Mouse (Mus musculus) embryonic stem cell, embryonic (primary cell): ENCODE measurements at regions not wholly inside any gene's neighbourhood (a gene's known extent, or its start where the extent isn't known, plus 50 kb on each side); places are given as distances from the start of the nearest gene placed in this dataset.

Experiments used
- CTCF ChIA-PET, 4 experiments: fragments of 300-600 bp in 2 of 4; fragments of 350-600 bp in 2 of 4; sonication (Branson Sonifier 250); formaldehyde crosslinking; loops; one replicate each; lab custom pipeline; 2022; ENCODE audit warnings: inconsistent platforms in 2 of 4; lab: Charles Lee
- POLR2A ChIA-PET, 4 experiments: fragments of 300-600 bp in 2 of 4; fragments of 350-600 bp in 2 of 4; sonication (Branson Sonifier 250); formaldehyde crosslinking; loops; one replicate each; lab custom pipeline; 2022; ENCODE audit warnings: antibody characterized with exemption in 4 of 4, inconsistent platforms in 1 of 4; lab: Charles Lee

- CTCF ChIA-PET, result interaction anchor here in 1 of 4 experiments (0.7 kb wide), 1 partner anchor 31 kb away, joined by 6 read pairs; no protein-coding TSS in a partner anchor
- POLR2A ChIA-PET, result interaction anchor here in 3 of 4 experiments (0.7 to 1.2 kb wide), 5 partner anchors 10 to 29 kb away, joined by 3 to 5 read pairs (median 3); no protein-coding TSS in a partner anchor
These were observed 64.3 kb upstream of the Rtn4 start for GRCm38 (mm10) chr11:29628476-29628875.

DNA sequence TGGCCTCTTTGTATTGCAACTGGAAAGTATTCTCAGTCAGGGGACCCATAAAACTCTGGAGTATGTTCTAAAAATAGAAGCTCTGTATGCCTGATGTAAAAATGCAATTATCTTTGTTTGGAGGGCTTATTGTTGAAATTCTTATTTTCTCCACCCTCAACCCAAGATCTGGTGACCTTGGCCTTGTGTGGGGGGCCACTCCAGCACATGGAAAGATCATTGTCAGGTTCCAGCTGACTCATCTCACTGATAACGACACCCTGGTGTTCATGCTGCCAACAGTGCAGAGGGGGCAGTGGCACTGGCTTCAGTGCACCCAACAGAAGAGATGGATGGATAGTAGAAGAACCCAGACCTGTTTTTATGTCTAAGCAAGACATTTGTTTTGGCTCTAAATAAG lies 60.3 kb upstream of the Rtn4 start:
- CTCF ChIA-PET, result interaction anchor here in 1 of 4 experiments (1.5 kb wide), 1 partner anchor 60 kb away, joined by 4 read pairs; the partner anchor contains the start of gene Rtn4
- POLR2A ChIA-PET, result interaction anchor here in 3 of 4 experiments (0.6 to 3.2 kb wide), 23 partner anchors 9 to 84 kb away, joined by 3 to 20 read pairs (median 4); partner anchors contain the start of genes Clhc1 (in 1 of the 3), Rps27a (in 1 of the 3) and Rtn4 (in 1 of the 3)

DNA sequence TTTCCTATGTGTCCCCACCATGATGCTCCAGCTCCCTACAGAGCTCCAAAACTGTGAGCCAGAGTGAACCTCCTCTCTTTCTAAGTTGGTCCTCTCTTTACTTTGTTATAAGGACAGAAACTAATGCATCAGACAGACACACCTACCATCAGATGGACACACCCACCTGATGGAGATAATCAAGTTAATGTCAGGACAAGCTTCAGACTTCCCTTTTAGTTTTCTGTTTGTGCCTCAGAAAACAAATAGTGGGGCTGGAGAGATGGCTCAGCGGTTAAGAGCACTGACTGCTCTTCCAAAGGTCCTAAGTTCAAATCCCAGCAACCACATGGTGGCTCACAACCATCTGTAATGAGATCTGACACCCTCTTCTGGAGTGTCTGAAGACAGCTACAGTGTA lies 59.5 kb upstream of the Rtn4 start:
- ChIA-PET CTCF (interaction anchor here in 1 of 4 experiments (1.5 kb wide), 1 partner anchor 59 kb away, joined by 4 read pairs; the partner anchor contains the start of gene Rtn4), POLR2A (interaction anchor here in 3 of 4 experiments (0.8 to 3.2 kb wide), 12 partner anchors 8 to 85 kb away, joined by 4 to 20 read pairs (median 4); partner anchors contain the start of genes Clhc1 (in 1 of the 3), Rps27a (in 1 of the 3) and Rtn4 (in 1 of the 3))

DNA sequence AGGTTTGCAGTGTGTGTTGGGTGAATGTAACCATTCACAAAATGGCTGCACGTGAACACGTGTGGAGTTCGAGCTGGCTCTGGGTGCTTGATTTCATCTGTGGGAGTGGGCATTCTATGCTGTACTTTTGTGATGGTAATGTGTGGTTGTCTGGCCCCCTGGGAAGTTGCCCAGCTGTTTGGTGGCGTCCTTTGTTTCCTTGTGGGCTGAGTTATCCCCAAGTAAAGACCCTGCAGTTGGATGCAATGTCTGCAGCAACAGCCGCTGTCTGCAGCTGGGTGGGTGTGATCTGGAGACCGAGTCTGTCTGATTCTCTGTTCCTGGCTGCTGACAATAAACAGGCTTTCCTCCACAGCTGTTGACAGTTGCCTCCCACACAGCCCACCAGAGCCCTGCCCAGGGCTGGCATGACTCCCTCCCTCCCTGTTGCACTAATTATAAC lies 56.0 kb upstream of the Rtn4 start:
- ChIA-PET CTCF (interaction anchor here in 1 of 4 experiments (1.0 kb wide), 1 partner anchor 111 kb away, joined by 3 read pairs; the partner anchor contains the start of gene Mtif2), POLR2A (interaction anchor here in 3 of 4 experiments (0.5 to 5.6 kb wide), 24 partner anchors 9 to 264 kb away, joined by 3 to 52 read pairs (median 4); partner anchors contain the start of genes Clhc1 (in 2 of the 3), Rps27a (in 2 of the 3), Ccdc88a (in 1 of the 3) and Rtn4 (in 1 of the 3))

DNA sequence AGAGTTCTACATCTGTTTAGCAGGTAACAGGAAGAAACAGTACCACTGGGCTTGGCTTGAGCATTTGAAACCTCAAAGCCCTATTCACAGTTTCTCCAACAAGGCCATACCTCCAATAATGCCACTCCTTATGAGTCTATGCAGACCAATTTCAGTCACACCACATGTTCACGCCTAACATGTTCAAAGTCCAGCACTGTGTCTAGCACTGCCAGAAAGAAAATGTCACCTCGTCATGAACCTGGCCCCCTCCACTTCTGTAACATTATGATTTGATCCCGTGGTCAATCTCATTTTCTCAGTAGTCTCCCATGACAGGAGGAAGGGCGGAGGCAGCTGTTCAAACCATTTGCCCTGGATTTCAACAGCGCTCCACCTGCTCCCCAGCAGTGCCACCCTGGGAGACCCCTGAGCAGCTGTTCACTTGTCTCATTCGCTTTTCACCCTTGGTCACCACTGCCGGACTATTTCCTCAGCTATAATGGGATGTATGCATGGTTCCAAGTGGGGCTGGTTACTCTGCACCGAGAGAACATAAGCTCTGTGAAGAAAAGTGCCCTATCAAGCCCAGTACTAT lies 54.6 kb upstream of the Rtn4 start:
- ChIA-PET POLR2A (interaction anchor here (0.6 to 5.6 kb wide), 30 partner anchors 10 to 112 kb away, joined by 3 to 52 read pairs (median 3); partner anchors contain the start of genes Clhc1 (in 3 of the 4), Rps27a (in 3 of the 4), Rtn4 (in 2 of the 4) and Mtif2 (in 1 of the 4)), CTCF (no interaction called here)

DNA sequence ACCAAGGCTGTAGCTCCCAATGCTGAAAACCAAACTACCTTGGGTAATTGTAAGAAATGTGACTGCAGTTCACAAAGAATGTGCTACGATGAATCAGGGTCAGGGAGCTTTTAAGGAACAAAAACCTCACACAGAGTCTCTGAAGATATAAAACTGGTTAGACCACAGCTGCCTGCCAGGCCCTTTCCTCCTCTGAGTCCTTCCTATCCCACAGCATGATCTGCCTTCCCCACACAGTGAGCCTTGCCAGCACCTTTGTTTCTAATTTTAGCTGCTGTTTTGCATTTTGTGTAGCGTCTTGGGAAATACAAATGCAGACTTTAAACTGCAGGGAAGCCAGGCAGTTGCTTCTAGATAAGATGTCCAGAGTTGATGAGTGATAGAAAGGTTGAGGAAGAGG lies 53.9 kb upstream of the Rtn4 start:
- POLR2A ChIA-PET, result interaction anchor here (0.5 to 5.6 kb wide), 30 partner anchors 10 to 392 kb away, joined by 3 to 52 read pairs (median 4); partner anchors contain the start of genes Clhc1 (in 3 of the 4), Rps27a (in 3 of the 4), Rtn4 (in 2 of the 4) and Mtif2 (in 1 of the 4)
- CTCF ChIA-PET, result no interaction called here
